Mouse (Mus musculus): ENCODE results near the gene Atp7b. TPM values are rescaled to one million over a fixed set of nuclear protein-coding genes. Genes with fewer than 3 reads are reported as not detected.

The Atp7b gene
- 1.1 and 1.2 TPM in 2 replicates for polyA plus RNA-seq (2016; fragmentation: Nextera tagmentation; extraction: Ambion mirVana)

DNA sequence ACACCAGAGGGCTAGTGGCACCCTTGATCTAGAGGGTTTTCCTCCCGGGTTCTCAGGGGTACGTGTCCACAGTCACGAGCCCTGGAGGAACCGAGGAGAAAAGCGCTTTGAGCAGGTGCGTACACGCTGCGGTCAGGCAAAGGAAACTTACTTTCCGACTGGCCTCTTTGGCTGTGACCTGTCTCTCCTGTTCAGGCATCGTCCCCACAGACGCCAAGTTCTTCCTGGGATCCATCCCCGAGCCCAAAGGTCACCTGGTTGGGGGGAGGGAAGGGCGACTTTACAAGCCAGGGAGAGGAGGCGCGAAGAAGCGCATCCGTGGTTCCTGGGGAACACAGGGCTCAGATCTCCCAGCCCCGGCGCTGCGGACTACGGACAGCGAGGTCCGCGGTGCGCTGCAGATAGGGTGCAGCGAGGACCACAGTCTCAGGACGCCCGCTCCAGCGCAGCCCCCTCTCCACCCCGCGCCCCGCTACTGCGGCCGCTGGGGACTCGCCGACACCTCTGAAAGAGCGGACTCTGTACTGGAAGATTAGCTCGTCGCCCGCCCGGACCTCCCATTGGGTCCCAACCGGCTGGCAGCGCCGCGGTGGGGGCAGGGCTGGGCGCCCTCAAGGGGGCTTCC is at the start of gene Atp7b:
TSS of gene Atp7b (minus strand) at position 485 of the 625 bp plus-strand sequence.
- peak; percentile 92 for ATAC-seq (ENCODE audit: insufficient number of reproducible peaks, insufficient read depth, low FRiP score, low TSS enrichment)
- H3K4me1 ChIP-seq: 0 out of 2 replicates have a peak, but pooled peaks cover 4% of the 10 kb centered on the region

GRCm38 (mm10) chr8:22107020-22107419 is 46.9 kb upstream of the Atp7b start:
- Histone ChIP-seq H3K36me3 (no peaks in the 10 kb centered on the region), H3K9me3 (no peaks in the 10 kb centered on the region), H3K4me2 (replicated peaks) (no peak overlapping the region), H3K27ac (no peak overlapping the region), H3K4me1 (no peaks in the 10 kb centered on the region), H3K27me3 (no peaks in the 10 kb centered on the region), H3K9ac (no peak overlapping the region), H3K4me3 (no peak overlapping the region)
- 69% methylated on average over 4 of the region's 4 CpGs for WGBS
- ATAC-seq (ENCODE audit: insufficient number of reproducible peaks, insufficient read depth, low FRiP score, low TSS enrichment): no peak

More for the DNA sequence above, at the start of gene Atp7b:
- peaks cover 18% of the 10 kb centered on the region for H3K36me3 ChIP-seq
- peak within 1 kb of the TSS; percentile 88 for H3K4me2 ChIP-seq (replicated peaks)
- under 1% methylated on average over 37 of the region's 46 CpGs for WGBS
- H3K9me3 ChIP-seq: no peaks in the 10 kb centered on the region
- peak within 1 kb of the TSS; percentile 75 for H3K4me3 ChIP-seq
- no peak within 1 kb of the TSS for H3K27ac ChIP-seq
- H3K27me3 ChIP-seq: peaks cover 24% of the 10 kb centered on the region
- peak within 1 kb of the TSS; percentile 61 for H3K9ac ChIP-seq

DNA sequence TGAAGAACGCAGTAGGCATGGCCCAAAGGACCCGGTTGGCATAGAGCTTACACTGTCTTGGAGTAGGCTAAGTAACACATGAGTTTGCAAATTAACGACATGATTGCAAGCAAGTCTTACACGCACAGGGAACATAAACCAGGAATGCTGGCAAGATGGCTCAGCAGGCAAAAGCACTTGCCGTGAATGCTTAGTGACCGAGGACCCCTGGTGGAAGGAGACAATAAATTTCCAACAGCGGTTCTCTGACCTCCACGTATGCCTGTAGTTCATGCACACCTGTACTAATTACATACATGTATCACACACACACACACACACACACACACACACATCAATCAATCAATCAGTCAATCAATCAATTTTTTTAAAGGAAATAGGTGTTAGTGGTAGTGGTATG is 31.5 kb upstream of the Atp7b start:
- Histone ChIP-seq H3K4me1 (no peaks in the 10 kb centered on the region), H3K27ac (no peak overlapping the region), H3K4me2 (replicated peaks) (no peak overlapping the region), H3K4me3 (no peak overlapping the region), H3K36me3 (no peaks in the 10 kb centered on the region), H3K27me3 (no peaks in the 10 kb centered on the region), H3K9ac (no peak overlapping the region), H3K9me3 (no peaks in the 10 kb centered on the region)
- ATAC-seq (ENCODE audit: insufficient number of reproducible peaks, insufficient read depth, low FRiP score, low TSS enrichment): no peak
- 48% methylated on average over 8 of the region's 8 CpGs for WGBS

- H3K4me1 ChIP-seq: no peaks in the 10 kb centered on the region
- no peaks in the 10 kb centered on the region for H3K36me3 ChIP-seq
- H3K9me3 ChIP-seq: no peaks in the 10 kb centered on the region
- no peak overlapping the region for H3K4me2 ChIP-seq (replicated peaks)
- no peak overlapping the region for H3K4me3 ChIP-seq
- ATAC-seq (ENCODE audit: insufficient number of reproducible peaks, insufficient read depth, low FRiP score, low TSS enrichment): no peak
- no peaks in the 10 kb centered on the region for H3K27me3 ChIP-seq
- no peak overlapping the region for H3K27ac ChIP-seq
- no peak overlapping the region for H3K9ac ChIP-seq
- WGBS: 90% methylated on average over 4 of the region's 4 CpGs
These were observed 29.1 kb upstream of the Atp7b start for GRCm38 (mm10) chr8:22089226-22089625.

GRCm38 (mm10) chr8:22079313-22080007 is 19.4 kb upstream of the Atp7b start:
- Histone ChIP-seq H3K4me3 (no peak overlapping the region), H3K4me2 (replicated peaks) (no peak overlapping the region), H3K9me3 (no peaks in the 10 kb centered on the region), H3K27me3 (no peaks in the 10 kb centered on the region), H3K36me3 (no peaks in the 10 kb centered on the region), H3K4me1 (no peaks in the 10 kb centered on the region), H3K9ac (no peak overlapping the region), H3K27ac (no peak overlapping the region)
- no peak for ATAC-seq (ENCODE audit: insufficient number of reproducible peaks, insufficient read depth, low FRiP score, low TSS enrichment)
- 84% methylated on average over 9 of the region's 9 CpGs for WGBS

DNA sequence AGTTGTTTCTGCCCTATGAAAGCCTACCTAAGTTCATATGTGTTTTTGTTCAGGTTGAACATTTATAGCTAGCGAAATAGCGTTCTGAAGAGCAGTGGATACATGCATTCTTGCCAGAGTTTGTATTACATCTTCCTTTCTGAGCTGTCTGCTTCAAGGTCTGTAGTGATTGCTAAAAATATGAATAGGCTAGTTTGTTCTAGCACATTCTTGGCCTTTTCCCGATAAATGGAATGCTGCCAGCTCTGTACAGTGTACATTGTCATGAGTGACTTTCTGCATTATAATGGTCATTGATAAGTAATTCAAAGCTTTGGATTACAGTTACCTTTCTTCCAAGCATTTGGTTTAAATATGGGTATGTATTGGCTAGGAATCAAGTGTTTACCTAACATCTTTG is 1.0 kb upstream of the Atp7b start:
- ATAC-seq (ENCODE audit: insufficient number of reproducible peaks, insufficient read depth, low FRiP score, low TSS enrichment): no peak
- H3K27ac ChIP-seq: no peak overlapping the region
- H3K9ac ChIP-seq: peak overlapping the region; percentile 28
- H3K27me3 ChIP-seq: peaks cover 24% of the 10 kb centered on the region
- peak overlapping the region; percentile 88 for H3K4me2 ChIP-seq (replicated peaks)
- peaks cover 5% of the 10 kb centered on the region; the same call in 1 of the 2 replicates for H3K9me3 ChIP-seq
- H3K4me3 ChIP-seq: peak overlapping the region; percentile 75
- 0 out of 2 replicates have a peak, but pooled peaks cover 4% of the 10 kb centered on the region for H3K4me1 ChIP-seq
- peaks cover 30% of the 10 kb centered on the region for H3K36me3 ChIP-seq
- 6% methylated on average over 3 of the region's 3 CpGs for WGBS

DNA sequence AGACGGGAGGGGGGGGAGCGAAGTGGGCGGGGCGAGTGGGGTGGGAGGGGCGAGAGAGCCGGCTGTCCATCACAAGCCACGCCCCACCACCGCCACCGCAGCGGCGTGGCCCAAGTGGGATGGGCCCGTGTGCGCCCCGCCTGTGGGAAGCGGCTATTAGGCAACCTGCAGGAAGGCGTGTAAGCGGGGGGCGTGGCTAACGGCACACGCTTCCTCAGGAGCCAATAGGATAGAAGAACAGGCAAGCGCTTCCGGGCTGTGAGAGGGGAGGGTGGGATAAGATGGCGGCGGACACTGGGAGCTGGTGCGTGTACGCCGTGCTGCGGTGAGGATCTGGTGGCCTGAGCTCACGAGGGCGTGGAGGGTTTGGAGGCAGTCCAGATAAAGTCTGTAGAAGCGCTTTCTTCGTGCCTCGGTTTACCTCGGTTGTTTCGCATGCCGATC is 363 bp upstream of the Atp7b start, which contains the start of gene Alg11:
TSS of gene Alg11 (plus strand) at position 276 of the 444 bp plus-strand sequence.
- Histone ChIP-seq H3K9ac (peak within 1 kb of the TSS; percentile 61), H3K36me3 (peaks cover 24% of the 10 kb centered on the region), H3K4me3 (peak within 1 kb of the TSS; percentile 75), H3K27me3 (peaks cover 24% of the 10 kb centered on the region), H3K27ac (no peak within 1 kb of the TSS), H3K9me3 (no peaks in the 10 kb centered on the region), H3K4me1 (0 out of 2 replicates have a peak, but pooled peaks cover 4% of the 10 kb centered on the region), H3K4me2 (replicated peaks) (peak within 1 kb of the TSS; percentile 88)
- peak; percentile 99 for ATAC-seq (ENCODE audit: insufficient number of reproducible peaks, insufficient read depth, low FRiP score, low TSS enrichment)
- WGBS: 0% methylated on average over 36 of the region's 36 CpGs

GRCm38 (mm10) chr8:22059153-22059738 is 859 bp downstream of the Atp7b start:
- peak overlapping the region; percentile 75 for H3K4me3 ChIP-seq
- H3K9ac ChIP-seq: no peak overlapping the region
- H3K27ac ChIP-seq: no peak overlapping the region
- H3K4me2 ChIP-seq (replicated peaks): peak overlapping the region; percentile 88
- H3K4me1 ChIP-seq: 0 out of 2 replicates have a peak, but pooled peaks cover 4% of the 10 kb centered on the region
- H3K27me3 ChIP-seq: peaks cover 24% of the 10 kb centered on the region
- H3K9me3 ChIP-seq: no peaks in the 10 kb centered on the region
- no peak for ATAC-seq (ENCODE audit: insufficient number of reproducible peaks, insufficient read depth, low FRiP score, low TSS enrichment)
- WGBS: 40% methylated on average over 11 of the region's 11 CpGs
- peaks cover 13% of the 10 kb centered on the region; the same call in 1 of the 2 replicates for H3K36me3 ChIP-seq

DNA sequence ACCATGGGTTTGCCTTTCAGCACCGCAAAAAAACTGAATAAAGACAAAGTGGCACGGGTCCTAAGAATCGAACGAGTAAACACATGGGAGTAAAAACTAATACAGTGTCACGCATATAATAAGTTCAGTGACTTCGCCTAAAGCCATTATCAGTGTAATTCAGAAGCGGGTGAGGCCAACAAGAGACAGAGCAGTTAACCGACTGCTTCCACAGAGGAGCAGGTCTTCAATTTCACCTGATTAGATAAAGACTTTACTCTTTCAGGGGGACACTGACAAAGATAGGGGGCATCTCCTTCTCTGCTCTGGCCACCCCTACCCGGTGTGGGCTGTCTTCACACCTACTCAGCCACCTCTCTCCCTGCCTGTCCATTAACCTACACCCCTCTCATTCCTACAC is 1.7 kb downstream of the Atp7b start:
- ATAC-seq (ENCODE audit: insufficient number of reproducible peaks, insufficient read depth, low FRiP score, low TSS enrichment): no peak
- Histone ChIP-seq H3K4me3 (no peak overlapping the region), H3K9me3 (no peaks in the 10 kb centered on the region), H3K27ac (no peak overlapping the region), H3K4me2 (replicated peaks) (no peak overlapping the region), H3K4me1 (0 out of 2 replicates have a peak, but pooled peaks cover 4% of the 10 kb centered on the region), H3K9ac (no peak overlapping the region), H3K36me3 (peaks cover 7% of the 10 kb centered on the region; the same call in 1 of the 2 replicates), H3K27me3 (peaks cover 24% of the 10 kb centered on the region)
- WGBS: 74% methylated on average over 9 of the region's 9 CpGs

GRCm38 (mm10) chr8:22056850-22057249 is 3.3 kb downstream of the Atp7b start:
- WGBS: 82% methylated on average over 3 of the region's 3 CpGs

DNA sequence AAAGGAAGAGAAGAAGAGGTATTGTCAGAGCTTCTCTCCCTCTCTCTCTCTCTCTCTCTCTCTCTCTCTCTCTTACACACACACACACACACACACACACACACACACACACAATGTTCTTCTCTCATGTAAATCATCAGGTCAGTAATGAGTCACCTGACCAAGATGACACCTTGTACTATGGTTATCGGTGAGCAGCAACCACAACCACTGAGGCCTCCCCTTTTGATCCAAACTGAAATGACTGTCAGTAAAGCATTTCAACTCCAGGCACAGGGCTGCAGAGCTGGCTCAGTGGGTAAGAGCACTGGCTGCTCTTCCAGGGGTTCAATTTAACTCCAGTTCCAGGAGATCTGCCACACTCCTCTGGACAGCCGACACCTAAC is 4.6 kb downstream of the Atp7b start:
- Histone ChIP-seq H3K27me3 (peaks cover 24% of the 10 kb centered on the region), H3K36me3 (no peaks in the 10 kb centered on the region), H3K27ac (no peak overlapping the region), H3K4me3 (no peak overlapping the region), H3K4me2 (replicated peaks) (no peak overlapping the region), H3K9me3 (no peaks in the 10 kb centered on the region), H3K9ac (no peak overlapping the region), H3K4me1 (no peaks in the 10 kb centered on the region)
- no peak for ATAC-seq (ENCODE audit: insufficient number of reproducible peaks, insufficient read depth, low FRiP score, low TSS enrichment)
- 99% methylated on average over 2 of the region's 2 CpGs for WGBS

More at GRCm38 (mm10) chr8:22056850-22057249, 3.3 kb downstream of the Atp7b start:
- H3K4me1 ChIP-seq: 0 out of 2 replicates have a peak, but pooled peaks cover 4% of the 10 kb centered on the region
- H3K27me3 ChIP-seq: peaks cover 24% of the 10 kb centered on the region
- H3K4me2 ChIP-seq (replicated peaks): no peak overlapping the region
- no peaks in the 10 kb centered on the region for H3K36me3 ChIP-seq
- ATAC-seq (ENCODE audit: insufficient number of reproducible peaks, insufficient read depth, low FRiP score, low TSS enrichment): no peak
- H3K4me3 ChIP-seq: no peak overlapping the region
- no peak overlapping the region for H3K27ac ChIP-seq
- H3K9ac ChIP-seq: no peak overlapping the region
- no peaks in the 10 kb centered on the region for H3K9me3 ChIP-seq
